Mouse (Mus musculus) kidney, adult 9 months (tissue): ENCODE data around the gene H2al1m.
A peak's percentile ranks its signal among the peaks of the same experiment; 100 is the strongest.
"Not testable (repeated sequence)": the region's sequence is repeated elsewhere in the genome, so short reads cannot be mapped to it uniquely, and the experiment has no call there.

Source experiments
- DNase-seq: peaks from one replicate; pipeline ENCODE4 v3.0.0; 2022

Gene H2al1m

GRCm38 (mm10) chrX:9283464-9283863 is at the start of gene H2al1m:
TSS of gene H2al1m (plus strand) at chrX:9283764.
- not testable (repeated sequence) for DNase-seq

GRCm38 (mm10) chrX:9240737-9241591 is 42.6 kb upstream of the H2al1m start:
- DNase-seq: no peak

- peak; percentile 6 for DNase-seq
Measured at GRCm38 (mm10) chrX:9243381-9243864, 40.1 kb upstream of the H2al1m start.

GRCm38 (mm10) chrX:9244603-9245336 is 38.8 kb upstream of the H2al1m start:
- DNase-seq: no peak

GRCm38 (mm10) chrX:9248911-9249310 is 34.7 kb upstream of the H2al1m start:
- DNase-seq: no peak

- DNase-seq: no peak
Measured at GRCm38 (mm10) chrX:9253990-9254389, 29.6 kb upstream of the H2al1m start.

- DNase-seq: no peak
Measured at GRCm38 (mm10) chrX:9254901-9255300, 28.7 kb upstream of the H2al1m start.

- DNase-seq: no peak
Measured at GRCm38 (mm10) chrX:9256766-9257165, 26.8 kb upstream of the H2al1m start, which contains the start of gene Gm14862. TSS of gene Gm14862 (minus strand) at chrX:9256899.

GRCm38 (mm10) chrX:9257831-9258230 is 25.7 kb upstream of the H2al1m start:
- no peak for DNase-seq

GRCm38 (mm10) chrX:9259267-9259666 is 24.3 kb upstream of the H2al1m start:
- no peak for DNase-seq

GRCm38 (mm10) chrX:9271112-9271511 is 12.5 kb upstream of the H2al1m start:
- DNase-seq: no peak

- no peak for DNase-seq
Measured at GRCm38 (mm10) chrX:9271947-9272459, 11.6 kb upstream of the H2al1m start.

- DNase-seq: peak; percentile 33
Measured at GRCm38 (mm10) chrX:9272460-9273361, 10.9 kb upstream of the H2al1m start, which contains the start of gene Xk. TSS of gene Xk (plus strand) at chrX:9272756.

GRCm38 (mm10) chrX:9273377-9274002 is 10.1 kb upstream of the H2al1m start:
- no peak for DNase-seq

- DNase-seq: no peak
Measured at GRCm38 (mm10) chrX:9274321-9274720, 9.2 kb upstream of the H2al1m start.

GRCm38 (mm10) chrX:9293140-9293829 is 9.7 kb downstream of the H2al1m start:
- not testable (repeated sequence) for DNase-seq

GRCm38 (mm10) chrX:9298413-9298864 is 14.9 kb downstream of the H2al1m start:
- no peak for DNase-seq

GRCm38 (mm10) chrX:9302791-9303190 is 19.2 kb downstream of the H2al1m start:
- no peak for DNase-seq

- DNase-seq: no peak
Measured at GRCm38 (mm10) chrX:9303455-9303854, 19.9 kb downstream of the H2al1m start.

GRCm38 (mm10) chrX:9316457-9316856 is 32.9 kb downstream of the H2al1m start:
- DNase-seq: not testable (repeated sequence)

GRCm38 (mm10) chrX:9327954-9328353 is 44.4 kb downstream of the H2al1m start:
- DNase-seq: not testable (repeated sequence)
